Mouse (Mus musculus) embryonic facial prominence, embryonic 14.5 days (tissue): ENCODE results near the gene Atp6v1g1. TPM values are rescaled to one million over a fixed set of nuclear protein-coding genes. Genes with fewer than 3 reads are reported as not detected.
A peak's percentile ranks its signal among the peaks of the same experiment; 100 is the strongest.

Source experiments
- ATAC-seq: fragments of 200-750 bp; cut with Nextera tagmentation; 2 replicates; pipeline ENCODE4 v1.8.0; 2017; ENCODE audit warnings: low read depth, moderate number of reproducible peaks, moderate TSS enrichment
- DNase-seq: peaks from one replicate; pipeline ENCODE4 v3.0.0-alpha.2; 2015; ENCODE audit warnings: low spot score
- H3K27ac ChIP-seq: fragments of 300-500 bp; sonication (generic); replicated peaks from 2 replicates; pipeline ENCODE4 v1.5.1; 2014; ENCODE audit warnings: low read depth, mild to moderate bottlenecking, low read length, moderate library complexity
- H3K27me3 ChIP-seq: fragments of 300-500 bp; sonication (generic); replicated peaks from 2 replicates; pipeline ENCODE4 v1.6.1; 2014; ENCODE audit warnings: low read length; ENCODE audit not compliant: control insufficient read depth, insufficient read depth
- H3K36me3 ChIP-seq: fragments of 300-500 bp; sonication (generic); 2 replicates; pipeline ENCODE4 v1.6.1; 2014; ENCODE audit warnings: low read length, mixed read lengths; ENCODE audit not compliant: control insufficient read depth, insufficient read depth
- H3K4me1 ChIP-seq: fragments of 300-500 bp; sonication (generic); 2 replicates; pipeline ENCODE4 v1.6.1; 2014; ENCODE audit warnings: antibody characterized with exemption, low read length; ENCODE audit not compliant: control insufficient read depth, insufficient read depth
- H3K4me2 ChIP-seq: fragments of 300-500 bp; sonication (generic); 2 replicates; pipeline ENCODE4 v1.6.1; 2014; ENCODE audit warnings: low read depth, mild to moderate bottlenecking, low read length, moderate library complexity, mixed read lengths
- H3K4me3 ChIP-seq: fragments of 300-500 bp; sonication (generic); 2 replicates; pipeline ENCODE4 v1.5.1; 2014; ENCODE audit warnings: low read depth, mild to moderate bottlenecking, low read length
- H3K9ac ChIP-seq: fragments of 300-500 bp; sonication (generic); 2 replicates; pipeline ENCODE4 v1.6.1; 2014; ENCODE audit warnings: low read depth, mild to moderate bottlenecking, low read length, moderate library complexity, mixed read lengths
- H3K9me3 ChIP-seq: fragments of 300-500 bp; sonication (generic); 2 replicates; pipeline ENCODE4 v1.6.1; 2016; ENCODE audit warnings: low read length; ENCODE audit not compliant: control insufficient read depth
- WGBS: fragments of 180-500 bp; shearing (Covaris S2); extraction: QIAGEN DNeasy Blood & Tissue Kit; methylation state at CpG from one replicate; pipeline ENCODE4 v1.1.7; 2014; 5-methylcytosine and 5-hydroxymethylcytosine counted together
- polyA plus RNA-seq: library from polyadenylated mRNA; unstranded; fragments of >200 nt; fragmentation: Nextera tagmentation; extraction: Ambion mirVana; gene quantifications from 2 replicates; pipeline ENCODE4 v1.2.1, GENCODE M21; 2014

The Atp6v1g1 gene
- polyA plus RNA-seq, 1 experiment from 2014 or later = 275 TPM

DNA sequence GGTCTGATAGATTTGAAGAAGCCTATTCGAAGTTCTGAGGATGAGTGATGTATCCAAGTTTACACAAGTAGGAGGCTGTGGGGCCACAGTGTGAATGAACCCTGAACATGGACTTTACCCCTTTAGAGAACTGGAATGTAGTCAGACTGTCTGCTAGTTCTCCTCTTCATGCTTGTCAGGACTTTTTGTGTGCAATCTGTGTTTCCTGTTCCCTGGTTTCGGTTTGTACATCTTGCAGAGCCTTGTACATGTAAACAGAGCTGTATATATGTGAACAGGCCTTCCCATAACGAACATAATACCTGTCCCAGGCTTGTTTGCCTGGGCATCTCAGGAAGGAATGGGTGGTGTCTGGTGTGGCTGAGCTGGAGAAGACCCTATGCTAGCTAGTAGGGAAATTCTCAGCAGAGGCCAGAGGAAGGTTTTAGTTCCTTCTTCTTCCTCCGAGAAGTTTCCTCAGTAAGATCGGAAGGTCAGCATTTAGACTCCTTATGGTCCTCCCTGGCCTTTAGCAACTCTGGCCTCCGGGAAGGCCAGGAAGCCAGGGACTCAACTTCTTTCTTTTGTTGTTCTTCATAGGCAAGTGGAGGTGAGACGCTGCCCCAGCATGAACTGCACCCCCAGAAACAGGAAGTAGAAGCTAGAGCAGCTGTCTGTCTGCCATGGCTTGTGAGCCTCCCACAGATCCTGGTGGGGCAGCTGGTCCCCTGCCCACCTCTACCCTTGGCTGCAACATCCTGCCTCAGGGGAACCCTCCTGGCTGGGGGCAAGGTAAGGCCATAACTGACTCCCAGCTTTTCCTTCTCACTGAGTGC is 17.5 kb downstream of the Atp6v1g1 start:
- ATAC-seq (no peak), DNase-seq (no peak)
- Histone ChIP-seq H3K9ac (no peak overlapping the region), H3K4me2 (no peak overlapping the region), H3K4me1 (peaks cover 17% of the 10 kb centered on the region), H3K36me3 (peaks cover 7% of the 10 kb centered on the region; the same call in 1 of the 2 replicates), H3K4me3 (no peak overlapping the region), H3K9me3 (no peaks in the 10 kb centered on the region), H3K27ac (no peak overlapping the region), H3K27me3 (no peaks in the 10 kb centered on the region)
- WGBS = 71% methylated on average over 7 of the region's 7 CpGs

DNA sequence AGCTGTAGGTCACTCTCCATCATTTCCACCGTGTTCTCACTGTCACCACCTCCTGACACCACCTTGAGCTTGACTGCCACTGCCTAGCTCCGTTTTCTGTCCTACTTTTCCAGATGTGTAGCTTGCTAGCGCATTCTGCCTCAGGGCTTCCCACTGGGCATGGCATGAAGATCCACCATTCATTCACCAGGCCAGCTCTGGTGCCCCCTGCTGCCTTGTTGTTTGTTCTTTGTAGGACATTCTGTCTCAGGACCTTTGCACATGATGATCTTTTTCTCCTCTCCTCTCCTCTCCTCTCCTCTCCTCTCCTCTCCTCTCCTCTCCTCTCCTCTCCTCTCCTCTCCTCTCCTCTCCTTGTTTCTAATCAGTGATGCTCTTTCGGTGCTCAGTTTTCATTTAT is 18.2 kb downstream of the Atp6v1g1 start:
- H3K9ac ChIP-seq = no peak overlapping the region

DNA sequence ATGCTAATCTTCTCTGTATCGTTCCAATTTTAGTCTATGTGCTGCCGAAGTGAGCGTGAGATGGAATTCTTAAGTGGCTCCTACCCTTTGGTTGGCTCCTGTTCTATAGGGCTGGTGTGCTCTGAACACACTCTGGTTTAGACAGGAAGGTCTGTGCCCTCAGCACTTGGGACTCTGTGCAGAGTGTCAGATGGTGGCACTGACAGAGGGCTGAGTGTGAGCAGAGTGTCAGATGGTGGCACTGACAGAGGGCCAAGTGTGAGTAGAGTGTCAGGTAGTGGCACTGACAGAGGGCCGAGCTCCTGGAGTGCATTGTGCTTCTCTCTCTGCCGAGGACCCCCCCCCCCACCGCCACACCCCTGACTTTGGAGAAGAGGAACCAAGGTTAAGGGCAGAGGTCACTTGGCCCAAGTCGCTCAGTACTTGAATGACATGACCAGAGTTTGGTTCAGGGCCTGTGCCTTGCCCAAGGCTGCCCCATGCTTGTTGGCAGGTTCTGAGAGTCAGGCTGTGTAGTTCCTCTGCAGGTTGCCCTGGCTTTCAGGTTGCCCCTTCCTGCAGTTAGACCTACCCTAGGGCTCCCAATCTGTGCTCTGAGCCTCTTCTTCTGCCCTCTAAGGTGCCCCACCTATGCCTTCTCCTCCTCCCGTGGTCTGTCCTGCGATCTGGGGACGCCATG is 23.3 kb downstream of the Atp6v1g1 start:
- WGBS = 91% methylated on average over 9 of the region's 10 CpGs
- DNase-seq (no peak), ATAC-seq (no peak)
- Histone ChIP-seq H3K4me1 (peaks cover 7% of the 10 kb centered on the region), H3K9ac (no peak overlapping the region), H3K36me3 (peaks cover 10% of the 10 kb centered on the region), H3K4me2 (no peak overlapping the region), H3K27me3 (no peaks in the 10 kb centered on the region), H3K27ac (no peak overlapping the region), H3K4me3 (no peak overlapping the region), H3K9me3 (no peaks in the 10 kb centered on the region)

More for the DNA sequence above, 18.2 kb downstream of the Atp6v1g1 start:
- no peak overlapping the region for H3K27ac ChIP-seq
- peaks cover 7% of the 10 kb centered on the region; the same call in 1 of the 2 replicates for H3K36me3 ChIP-seq
- H3K4me3 ChIP-seq = no peak overlapping the region
- no peaks in the 10 kb centered on the region for H3K9me3 ChIP-seq
- H3K4me1 ChIP-seq = peaks cover 14% of the 10 kb centered on the region
- H3K4me2 ChIP-seq = no peak overlapping the region
- DNase-seq (no peak), ATAC-seq (no peak)
- 84% methylated on average over 3 of the region's 4 CpGs for WGBS
- H3K27me3 ChIP-seq = no peaks in the 10 kb centered on the region

DNA sequence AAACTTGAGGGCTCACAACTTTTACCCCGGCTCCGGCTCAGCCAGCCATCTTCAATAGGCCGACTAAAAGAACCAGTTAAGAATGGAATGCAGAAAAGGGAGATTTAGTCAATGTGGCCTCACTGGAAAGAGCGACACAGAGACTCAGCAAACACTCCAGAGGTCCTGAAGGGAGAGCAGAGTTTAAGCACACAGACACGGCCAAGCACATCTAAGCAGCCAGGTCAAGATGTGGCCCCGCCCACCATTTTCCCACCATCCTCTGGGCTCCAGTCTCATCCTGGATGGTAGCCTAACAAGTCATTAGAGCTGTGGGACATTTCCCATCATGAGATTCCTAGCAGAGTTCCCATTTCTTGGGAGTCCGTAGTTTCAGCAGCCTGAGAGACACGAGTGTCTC is 24.8 kb downstream of the Atp6v1g1 start:
- Histone ChIP-seq H3K4me1 (peaks cover 7% of the 10 kb centered on the region), H3K9me3 (no peaks in the 10 kb centered on the region), H3K27me3 (no peaks in the 10 kb centered on the region), H3K36me3 (peaks cover 10% of the 10 kb centered on the region), H3K27ac (no peak overlapping the region), H3K9ac (no peak overlapping the region), H3K4me3 (no peak overlapping the region), H3K4me2 (no peak overlapping the region)
- no peak for ATAC-seq
- DNase-seq = no peak
- WGBS = 86% methylated on average over 8 of the region's 8 CpGs

DNA sequence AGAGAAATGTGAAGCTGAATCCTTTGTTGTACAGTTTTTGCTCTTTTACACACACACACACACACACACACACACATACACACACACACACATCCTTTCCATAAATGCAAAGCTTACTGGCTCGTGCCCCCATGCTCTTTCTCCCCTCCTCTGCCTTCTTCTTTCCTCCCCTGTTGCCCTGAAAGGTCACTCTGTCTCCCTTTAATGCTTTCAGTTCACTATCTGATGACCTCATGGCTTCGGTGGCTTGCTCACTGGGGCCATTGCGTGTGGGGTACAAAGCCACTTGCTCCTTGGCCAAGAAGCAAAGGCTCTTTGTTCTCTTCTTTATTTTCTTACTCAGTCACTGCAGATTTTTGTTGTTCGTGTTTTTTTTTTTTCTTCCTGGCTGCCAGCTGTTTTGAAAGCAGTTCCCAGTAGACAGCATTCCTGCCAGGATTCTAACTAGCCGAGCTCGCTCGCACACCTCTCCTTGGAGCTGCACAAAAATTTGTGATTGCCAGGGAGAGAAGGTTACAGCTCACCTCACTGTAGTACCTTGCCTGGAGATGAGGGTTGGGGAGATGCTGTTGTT is 25.7 kb downstream of the Atp6v1g1 start:
- Histone ChIP-seq H3K27ac (peak overlapping the region; percentile 65), H3K36me3 (peaks cover 10% of the 10 kb centered on the region), H3K9me3 (no peaks in the 10 kb centered on the region), H3K27me3 (no peaks in the 10 kb centered on the region), H3K4me3 (no peak overlapping the region), H3K4me2 (no peak overlapping the region), H3K9ac (peak overlapping the region; percentile 25; the same call in 1 of the 2 replicates), H3K4me1 (peaks cover 7% of the 10 kb centered on the region)
- 24% methylated on average over 7 of the region's 7 CpGs for WGBS
- ATAC-seq (no peak), DNase-seq (peak; percentile 35)

DNA sequence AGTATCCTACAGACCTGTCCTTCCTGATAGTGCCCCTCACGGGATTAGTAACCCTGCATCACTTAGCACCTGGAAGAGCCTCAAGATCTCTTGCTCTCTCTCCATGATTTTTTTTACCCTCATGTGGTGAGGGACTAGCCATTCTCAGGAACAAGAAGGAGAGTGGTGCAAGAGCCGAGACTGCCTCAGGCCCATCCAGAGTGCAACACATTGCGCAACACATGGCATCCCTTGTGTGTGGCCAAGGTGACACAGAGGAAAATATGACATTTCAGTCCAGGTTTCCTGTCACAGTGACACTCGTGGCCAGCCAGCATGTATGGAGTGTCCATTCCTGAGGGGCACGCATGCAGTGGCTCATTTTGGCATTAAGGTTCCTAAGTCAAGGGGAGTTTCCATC is 28.0 kb downstream of the Atp6v1g1 start:
- ATAC-seq (no peak), DNase-seq (no peak)
- 90% methylated on average over 5 of the region's 5 CpGs for WGBS
- H3K4me3 ChIP-seq = no peak overlapping the region
- H3K27me3 ChIP-seq = no peaks in the 10 kb centered on the region
- peaks cover 5% of the 10 kb centered on the region; the same call in 1 of the 2 replicates for H3K36me3 ChIP-seq
- H3K9me3 ChIP-seq = no peaks in the 10 kb centered on the region
- no peak overlapping the region for H3K27ac ChIP-seq
- peaks cover 7% of the 10 kb centered on the region for H3K4me1 ChIP-seq
- no peak overlapping the region for H3K9ac ChIP-seq
- no peak overlapping the region for H3K4me2 ChIP-seq

DNA sequence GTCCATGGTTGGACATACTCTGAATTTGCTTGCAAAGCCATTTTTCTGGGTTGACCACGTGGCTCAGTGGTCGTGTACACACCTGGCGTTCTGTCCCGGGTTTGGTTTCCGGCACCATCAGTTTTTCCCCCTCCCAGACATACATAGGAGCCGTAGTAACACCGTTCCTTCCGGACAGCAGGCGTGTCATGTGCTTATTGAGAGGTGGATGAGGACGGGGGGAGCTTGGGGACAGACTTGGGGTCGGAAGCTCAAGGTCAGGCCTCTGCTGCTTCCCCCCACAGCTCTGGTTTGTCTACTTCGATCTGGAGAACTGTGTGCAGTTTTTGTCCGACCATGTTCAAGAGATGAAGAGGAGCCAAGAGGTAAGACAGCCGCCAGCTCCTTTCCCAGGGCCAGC is 35.1 kb downstream of the Atp6v1g1 start:
- H3K4me3 ChIP-seq = no peak overlapping the region
- 83% methylated on average over 14 of the region's 14 CpGs for WGBS
- no peaks in the 10 kb centered on the region; the same call in 1 of the 2 replicates for H3K4me1 ChIP-seq
- ATAC-seq (no peak), DNase-seq (no peak)
- H3K9me3 ChIP-seq = no peaks in the 10 kb centered on the region
- no peak overlapping the region for H3K27ac ChIP-seq
- H3K27me3 ChIP-seq = no peaks in the 10 kb centered on the region
- H3K4me2 ChIP-seq = no peak overlapping the region
- H3K9ac ChIP-seq = no peak overlapping the region
- 0 out of 2 replicates have a peak, but pooled peaks cover 6% of the 10 kb centered on the region for H3K36me3 ChIP-seq

DNA sequence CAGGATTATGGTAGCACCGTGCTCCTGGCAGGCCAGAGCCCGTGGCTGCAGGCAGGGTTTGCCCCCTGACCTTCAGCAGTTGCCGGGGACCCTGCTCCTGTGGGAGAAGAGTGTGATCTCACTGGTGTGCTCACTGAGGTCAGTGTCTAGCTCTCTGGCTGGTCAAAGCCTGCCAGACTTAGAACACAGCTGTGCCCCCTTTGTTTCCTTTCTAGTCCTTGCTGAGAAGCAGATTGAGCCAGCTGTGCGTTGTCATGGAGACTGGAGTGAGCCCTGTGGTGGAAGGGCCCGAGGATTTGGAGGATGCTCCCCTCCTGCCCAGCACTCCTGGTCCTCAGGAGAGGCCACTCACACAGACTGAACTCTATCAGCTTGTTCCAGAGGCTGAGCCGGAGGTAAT is 35.5 kb downstream of the Atp6v1g1 start:
- Histone ChIP-seq H3K9me3 (no peaks in the 10 kb centered on the region), H3K36me3 (0 out of 2 replicates have a peak, but pooled peaks cover 6% of the 10 kb centered on the region), H3K4me1 (no peaks in the 10 kb centered on the region; the same call in 1 of the 2 replicates), H3K9ac (no peak overlapping the region), H3K4me2 (no peak overlapping the region), H3K27me3 (no peaks in the 10 kb centered on the region), H3K4me3 (no peak overlapping the region), H3K27ac (no peak overlapping the region)
- DNase-seq (peak; percentile 66), ATAC-seq (peak; percentile 58; the same call in 1 of the 2 replicates)
- WGBS = 35% methylated on average over 6 of the region's 6 CpGs
